Mouse (Mus musculus): ENCODE measurements around the gene Ankrd42. TPM values are rescaled to one million over a fixed set of nuclear protein-coding genes. Genes with fewer than 3 reads are reported as not detected.

Ankrd42 gene
- 0.98 TPM for polyA plus RNA-seq (2014; fragmentation: Illumina TruSeq; extraction: RNeasy Lipid Tissue Mini Kit (QIAGEN cat#74804); ENCODE audit: low read depth, low replicate concordance)

GRCm38 (mm10) chr7:92637021-92637625 lies at the start of gene Ankrd42:
Gene Ankrd42, minus strand, starts transcription at chr7:92637142.

GRCm38 (mm10) chr7:92669507-92670471 lies 32.8 kb upstream of the Ankrd42 start, which contains the start of gene Pcf11:
Gene Pcf11, minus strand, starts transcription at chr7:92669934.

GRCm38 (mm10) chr7:92560986-92561876 lies 75.7 kb downstream of the Ankrd42 start, which contains the start of gene Ccdc90b:
Gene Ccdc90b, plus strand, starts transcription at chr7:92561149.

Other genes starting within 250 kb of the Ankrd42 start
- 24.2 TPM for gene Ccdc90b, start 76.0 kb downstream of the Ankrd42 start, polyA plus RNA-seq (2014; fragmentation: Illumina TruSeq; extraction: RNeasy Lipid Tissue Mini Kit (QIAGEN cat#74804); ENCODE audit: low read depth, low replicate concordance)
- 23.9 TPM for gene Pcf11, start 32.8 kb upstream of the Ankrd42 start, polyA plus RNA-seq (2014; fragmentation: Illumina TruSeq; extraction: RNeasy Lipid Tissue Mini Kit (QIAGEN cat#74804); ENCODE audit: low read depth, low replicate concordance)
- 20.3 TPM for gene Rab30, start 104.5 kb upstream of the Ankrd42 start, polyA plus RNA-seq (2014; fragmentation: Illumina TruSeq; extraction: RNeasy Lipid Tissue Mini Kit (QIAGEN cat#74804); ENCODE audit: low read depth, low replicate concordance)
- gene Ddias, start 237.1 kb upstream of the Ankrd42 start, polyA plus RNA-seq (2014; fragmentation: Illumina TruSeq; extraction: RNeasy Lipid Tissue Mini Kit (QIAGEN cat#74804); ENCODE audit: low read depth, low replicate concordance): 1.5 TPM
- gene Prcp, start 237.3 kb upstream of the Ankrd42 start, polyA plus RNA-seq (2014; fragmentation: Illumina TruSeq; extraction: RNeasy Lipid Tissue Mini Kit (QIAGEN cat#74804); ENCODE audit: low read depth, low replicate concordance): 3.7 TPM

Measured in liver, adult 10 weeks (tissue).